Mouse (Mus musculus): ENCODE measurements around the gene Wdsub1. TPM values are rescaled to one million over a fixed set of nuclear protein-coding genes. Genes with fewer than 3 reads are reported as not detected.

Wdsub1 gene
- polyA plus RNA-seq, 1 experiment from 2014 or later = 41.2 TPM

GRCm38 (mm10) chr2:59820088-59820487 lies 62.3 kb downstream of the Wdsub1 start:
- Histone ChIP-seq H3K4me1 (no peaks in the 10 kb centered on the region), H3K36me3 (peaks cover 95% of the 10 kb centered on the region), H3K9me3 (replicated peaks) (no peaks in the 10 kb centered on the region), H3K4me2 (no peak overlapping the region), H3K27me3 (no peaks in the 10 kb centered on the region), H3K27ac (no peak overlapping the region), H3K9ac (no peak overlapping the region), H3K4me3 (replicated peaks) (no peak overlapping the region)
- ATAC-seq (replicated peaks; ENCODE audit: low FRiP score) = no peak
- WGBS = 67% methylated on average over 15 of the region's 15 CpGs

GRCm38 (mm10) chr2:59819415-59819814 lies 63.0 kb downstream of the Wdsub1 start:
- Histone ChIP-seq H3K27me3 (no peaks in the 10 kb centered on the region), H3K4me3 (replicated peaks) (no peak overlapping the region), H3K4me2 (no peak overlapping the region), H3K9ac (no peak overlapping the region), H3K4me1 (no peaks in the 10 kb centered on the region), H3K36me3 (peaks cover 96% of the 10 kb centered on the region), H3K9me3 (replicated peaks) (no peaks in the 10 kb centered on the region), H3K27ac (no peak overlapping the region)
- no peak for ATAC-seq (replicated peaks; ENCODE audit: low FRiP score)
- 92% methylated on average over 6 of the region's 6 CpGs for WGBS

GRCm38 (mm10) chr2:59818663-59819062 lies 63.7 kb downstream of the Wdsub1 start:
- H3K4me2 ChIP-seq = no peak overlapping the region
- no peak overlapping the region for H3K27ac ChIP-seq
- no peaks in the 10 kb centered on the region for H3K27me3 ChIP-seq
- no peaks in the 10 kb centered on the region for H3K4me1 ChIP-seq
- H3K9me3 ChIP-seq (replicated peaks) = no peaks in the 10 kb centered on the region
- H3K9ac ChIP-seq = no peak overlapping the region
- peaks cover 95% of the 10 kb centered on the region for H3K36me3 ChIP-seq
- no peak for ATAC-seq (replicated peaks; ENCODE audit: low FRiP score)
- no peak overlapping the region for H3K4me3 ChIP-seq (replicated peaks)
- WGBS = 98% methylated on average over 15 of the region's 15 CpGs

- Histone ChIP-seq H3K4me1 (peaks cover 9% of the 10 kb centered on the region; the same call in 1 of the 2 replicates), H3K27ac (no peak overlapping the region), H3K9ac (no peak overlapping the region), H3K36me3 (peaks cover 89% of the 10 kb centered on the region), H3K9me3 (replicated peaks) (no peaks in the 10 kb centered on the region), H3K4me2 (no peak overlapping the region), H3K4me3 (replicated peaks) (no peak overlapping the region), H3K27me3 (no peaks in the 10 kb centered on the region)
- WGBS = 82% methylated on average over 8 of the region's 8 CpGs
- ATAC-seq (replicated peaks; ENCODE audit: low FRiP score) = no peak
Observed at GRCm38 (mm10) chr2:59814997-59815396, 67.4 kb downstream of the Wdsub1 start.

- Histone ChIP-seq H3K4me3 (replicated peaks) (no peak overlapping the region), H3K36me3 (peaks cover 82% of the 10 kb centered on the region), H3K27ac (no peak overlapping the region), H3K9ac (no peak overlapping the region), H3K9me3 (replicated peaks) (no peaks in the 10 kb centered on the region), H3K4me1 (peaks cover 10% of the 10 kb centered on the region; the same call in 1 of the 2 replicates), H3K27me3 (no peaks in the 10 kb centered on the region), H3K4me2 (no peak overlapping the region)
- no peak for ATAC-seq (replicated peaks; ENCODE audit: low FRiP score)
- WGBS = 91% methylated on average over 13 of the region's 13 CpGs
Observed at GRCm38 (mm10) chr2:59813457-59813856, 68.9 kb downstream of the Wdsub1 start.

GRCm38 (mm10) chr2:59812641-59813040 lies 69.8 kb downstream of the Wdsub1 start:
- peaks cover 82% of the 10 kb centered on the region for H3K36me3 ChIP-seq
- WGBS = 96% methylated on average over 1 of the region's 1 CpGs
- no peaks in the 10 kb centered on the region for H3K27me3 ChIP-seq
- H3K27ac ChIP-seq = no peak overlapping the region
- no peak for ATAC-seq (replicated peaks; ENCODE audit: low FRiP score)
- no peak overlapping the region for H3K4me2 ChIP-seq
- no peaks in the 10 kb centered on the region for H3K9me3 ChIP-seq (replicated peaks)
- H3K4me3 ChIP-seq (replicated peaks) = no peak overlapping the region
- H3K9ac ChIP-seq = no peak overlapping the region
- H3K4me1 ChIP-seq = peaks cover 10% of the 10 kb centered on the region; the same call in 1 of the 2 replicates

- ATAC-seq (replicated peaks; ENCODE audit: low FRiP score) = no peak
- no peaks in the 10 kb centered on the region for H3K9me3 ChIP-seq (replicated peaks)
- no peaks in the 10 kb centered on the region for H3K27me3 ChIP-seq
- H3K9ac ChIP-seq = no peak overlapping the region
- H3K4me1 ChIP-seq = peaks cover 11% of the 10 kb centered on the region; the same call in 1 of the 2 replicates
- peaks cover 82% of the 10 kb centered on the region for H3K36me3 ChIP-seq
- H3K4me3 ChIP-seq (replicated peaks) = no peak overlapping the region
- 67% methylated on average over 1 of the region's 1 CpGs for WGBS
- no peak overlapping the region for H3K4me2 ChIP-seq
- peak overlapping the region; percentile 37; the same call in 1 of the 2 replicates for H3K27ac ChIP-seq
Observed at GRCm38 (mm10) chr2:59811247-59811646, 71.1 kb downstream of the Wdsub1 start.

- H3K4me1 ChIP-seq = peaks cover 22% of the 10 kb centered on the region
- ATAC-seq (replicated peaks; ENCODE audit: low FRiP score) = no peak
Observed at GRCm38 (mm10) chr2:59810039-59810438, 72.4 kb downstream of the Wdsub1 start.

GRCm38 (mm10) chr2:59808608-59809007 lies 73.8 kb downstream of the Wdsub1 start:
- 92% methylated on average over 4 of the region's 4 CpGs for WGBS
- Histone ChIP-seq H3K4me2 (no peak overlapping the region), H3K9me3 (replicated peaks) (no peaks in the 10 kb centered on the region), H3K27ac (no peak overlapping the region), H3K4me1 (peaks cover 22% of the 10 kb centered on the region), H3K4me3 (replicated peaks) (no peak overlapping the region), H3K9ac (no peak overlapping the region), H3K36me3 (peaks cover 69% of the 10 kb centered on the region), H3K27me3 (no peaks in the 10 kb centered on the region)
- no peak for ATAC-seq (replicated peaks; ENCODE audit: low FRiP score)

More at GRCm38 (mm10) chr2:59810039-59810438, 72.4 kb downstream of the Wdsub1 start:
- Histone ChIP-seq H3K4me2 (no peak overlapping the region), H3K9me3 (replicated peaks) (no peaks in the 10 kb centered on the region), H3K27me3 (no peaks in the 10 kb centered on the region), H3K27ac (0 out of 2 replicates have a peak overlapping the region, but pooled peaks have one; percentile 27), H3K36me3 (peaks cover 74% of the 10 kb centered on the region), H3K9ac (no peak overlapping the region), H3K4me3 (replicated peaks) (no peak overlapping the region)
- 83% methylated on average over 7 of the region's 7 CpGs for WGBS

- no peaks in the 10 kb centered on the region for H3K9me3 ChIP-seq (replicated peaks)
- H3K4me1 ChIP-seq = peaks cover 26% of the 10 kb centered on the region
- no peaks in the 10 kb centered on the region for H3K27me3 ChIP-seq
- no peak overlapping the region for H3K4me2 ChIP-seq
- H3K4me3 ChIP-seq (replicated peaks) = no peak overlapping the region
- H3K36me3 ChIP-seq = peaks cover 78% of the 10 kb centered on the region
- H3K27ac ChIP-seq = peak overlapping the region; percentile 54
- peak; percentile 59; the same call in 1 of the 2 replicates for ATAC-seq (replicated peaks; ENCODE audit: low FRiP score)
- WGBS = 58% methylated on average over 6 of the region's 6 CpGs
- no peak overlapping the region for H3K9ac ChIP-seq
Observed at GRCm38 (mm10) chr2:59806038-59806437, 76.4 kb downstream of the Wdsub1 start.

GRCm38 (mm10) chr2:59805595-59805994 lies 76.8 kb downstream of the Wdsub1 start:
- H3K9ac ChIP-seq = no peak overlapping the region
- no peaks in the 10 kb centered on the region for H3K27me3 ChIP-seq
- peaks cover 23% of the 10 kb centered on the region for H3K4me1 ChIP-seq
- ATAC-seq (replicated peaks; ENCODE audit: low FRiP score) = peak; percentile 78
- H3K36me3 ChIP-seq = peaks cover 78% of the 10 kb centered on the region
- H3K4me2 ChIP-seq = no peak overlapping the region
- no peaks in the 10 kb centered on the region for H3K9me3 ChIP-seq (replicated peaks)
- no peak overlapping the region for H3K4me3 ChIP-seq (replicated peaks)
- H3K27ac ChIP-seq = peak overlapping the region; percentile 54
- 48% methylated on average over 2 of the region's 2 CpGs for WGBS

- Histone ChIP-seq H3K27me3 (no peaks in the 10 kb centered on the region), H3K36me3 (peaks cover 82% of the 10 kb centered on the region), H3K4me3 (replicated peaks) (no peak overlapping the region), H3K9me3 (replicated peaks) (no peaks in the 10 kb centered on the region), H3K4me2 (no peak overlapping the region), H3K4me1 (peaks cover 18% of the 10 kb centered on the region), H3K27ac (0 out of 2 replicates have a peak overlapping the region, but pooled peaks have one; percentile 13), H3K9ac (no peak overlapping the region)
- ATAC-seq (replicated peaks; ENCODE audit: low FRiP score) = no peak
- 68% methylated on average over 8 of the region's 8 CpGs for WGBS
Observed at GRCm38 (mm10) chr2:59802722-59803387, 79.5 kb downstream of the Wdsub1 start.
